Mouse (Mus musculus) T-helper 1 cell (primary cell): ENCODE measurements at regions not wholly inside any gene's neighbourhood (a gene's known extent, or its start where the extent isn't known, plus 50 kb on each side); places are given as distances from the start of the nearest gene placed in this dataset.
"Not testable (repeated sequence)": the region's sequence is repeated elsewhere in the genome, so short reads cannot be mapped to it uniquely, and the experiment has no call there.

ENCODE experiments used
- in situ Hi-C: fragments of 300-600 bp; cut with MboI, MseI; formaldehyde crosslinking; loops from one replicate; pipeline ENCODE4 v1.15.1; 2025; ENCODE audit warnings: high pct_unique_total_duplicates

DNA sequence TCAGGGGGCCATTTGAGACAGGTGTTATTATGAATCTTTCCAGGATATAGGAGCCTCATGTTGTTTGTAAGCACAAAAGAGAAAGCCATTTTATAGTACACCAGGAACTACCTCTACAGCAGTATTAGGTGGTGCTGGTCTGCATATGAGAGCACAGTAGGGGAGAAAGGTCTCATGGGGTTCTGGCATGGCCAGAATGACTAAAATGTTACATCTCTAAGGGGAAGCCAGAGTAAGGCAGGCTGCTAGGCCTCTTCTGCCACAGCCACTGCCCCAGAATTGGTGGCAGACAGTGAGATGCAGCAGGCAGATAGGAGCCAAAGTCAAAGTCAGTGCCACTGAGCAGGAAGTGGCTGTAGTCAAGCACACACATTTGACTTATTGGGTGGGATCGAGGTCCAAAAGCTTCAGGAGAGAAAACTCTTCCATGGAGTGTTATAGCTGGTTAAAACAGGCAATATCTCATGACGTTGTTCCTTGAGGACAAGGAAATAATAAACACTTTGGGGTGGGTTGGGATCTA lies 147.2 kb downstream of the Hira start:
- in situ Hi-C loops: loop anchor here (25.0 kb wide), 1 partner anchor 1038 kb away; no protein-coding TSS in a partner anchor

DNA sequence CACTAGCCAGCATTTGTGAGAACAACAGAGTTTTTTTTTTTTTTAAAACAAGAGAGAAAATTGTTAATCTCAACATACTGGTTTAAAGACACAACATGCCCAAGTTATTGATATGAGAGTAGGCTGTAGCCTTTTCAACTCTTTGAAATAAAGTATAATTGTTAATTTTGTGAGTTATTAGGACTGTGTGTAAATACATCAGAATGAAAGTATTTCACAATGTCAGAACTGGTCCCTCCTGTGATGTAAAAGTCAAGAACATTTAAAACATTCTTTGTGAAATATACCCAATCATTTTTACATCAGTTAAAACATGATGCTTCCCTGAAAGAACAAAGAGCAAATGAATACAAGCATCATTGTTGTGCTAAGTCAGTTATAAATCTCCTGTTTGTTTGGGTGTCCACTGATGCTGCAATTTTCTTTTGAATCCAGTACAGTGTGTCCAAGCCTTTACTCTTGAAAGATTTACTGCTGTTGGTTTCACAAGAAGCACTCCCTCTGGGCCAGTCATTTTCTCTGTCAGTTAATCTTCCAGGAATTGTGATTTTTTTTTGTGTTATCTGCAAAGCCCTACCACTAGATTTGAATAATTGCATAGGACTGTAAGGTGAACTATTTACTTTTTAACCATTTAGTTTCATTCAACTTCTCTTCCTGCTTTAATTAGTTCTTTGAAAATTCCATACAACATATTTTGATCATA lies 148.5 kb downstream of the Hira start:
- in situ Hi-C loops: no loop called here

DNA sequence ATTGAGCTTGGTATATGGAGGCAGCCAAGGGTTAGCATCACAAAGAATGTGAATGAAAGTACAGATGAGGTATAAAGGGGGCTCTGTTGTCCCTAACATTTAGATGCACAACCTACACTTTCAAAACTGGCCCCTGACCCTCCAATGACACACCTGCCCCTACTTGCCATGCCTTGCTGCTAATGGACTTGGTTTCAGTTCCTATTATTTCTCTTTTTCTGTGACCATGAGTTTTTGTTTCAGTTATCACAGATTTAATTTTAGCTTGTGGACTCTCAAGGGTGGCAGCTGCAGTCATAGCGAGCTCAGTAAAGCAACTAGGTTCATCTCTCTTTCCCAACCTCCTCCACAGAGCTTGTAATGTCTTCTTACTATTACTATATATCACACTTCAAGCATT lies 150.3 kb downstream of the Hira start:
- in situ Hi-C loops: no loop called here

- in situ Hi-C loops: no loop called here
Observed at GRCm38 (mm10) chr16:19032582-19032981, 155.7 kb downstream of the Hira start.

DNA sequence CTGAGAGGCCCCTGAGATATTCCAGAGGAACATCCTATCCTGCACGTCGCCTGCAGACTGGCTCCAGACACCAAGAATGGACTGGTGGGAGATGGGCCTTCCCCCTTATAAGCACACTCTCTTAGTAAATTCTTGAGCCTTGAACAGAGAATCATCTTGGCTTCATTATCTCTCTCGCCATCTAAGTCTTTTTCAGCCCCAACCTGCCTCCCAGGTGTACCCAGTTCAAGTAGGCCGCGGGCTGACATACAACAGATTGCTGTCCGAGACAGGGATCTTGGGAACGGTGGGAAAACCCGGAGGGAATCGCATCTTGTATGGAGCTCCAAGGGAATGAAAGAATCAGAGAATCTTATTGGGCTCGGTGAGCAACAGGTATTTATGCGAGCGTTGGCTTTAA lies 158.9 kb downstream of the Hira start:
- in situ Hi-C loops: no loop called here

- in situ Hi-C loops: no loop called here
Observed at GRCm38 (mm10) chr16:19037681-19038080, 160.8 kb downstream of the Hira start.

DNA sequence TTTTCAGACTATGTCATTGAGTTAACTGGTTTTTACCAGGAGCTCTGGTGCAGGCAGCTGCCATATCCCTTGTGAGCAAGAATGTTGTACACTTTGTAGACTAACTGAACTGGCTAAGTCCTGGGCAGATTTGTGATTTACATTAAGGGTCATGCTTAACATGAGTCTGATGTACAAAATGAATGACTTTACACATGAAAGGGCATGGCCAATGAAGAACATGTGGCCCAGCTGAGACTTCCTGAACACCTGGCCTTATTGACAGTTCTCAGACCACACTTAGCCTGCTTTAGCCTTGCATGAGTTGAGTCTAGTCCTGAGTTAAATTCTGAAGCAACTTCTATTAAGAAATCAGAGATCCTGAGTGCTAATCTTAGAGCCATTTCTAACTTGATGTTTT lies 176.0 kb downstream of the Hira start:
- in situ Hi-C loops: no loop called here

- in situ Hi-C loops: no loop called here
Observed at GRCm38 (mm10) chr16:19060343-19060742, 183.5 kb downstream of the Hira start.

GRCm38 (mm10) chr16:19061796-19062195 lies 185.0 kb downstream of the Hira start:
- in situ Hi-C loops: no loop called here

- in situ Hi-C loops: no loop called here
Observed at GRCm38 (mm10) chr16:19062557-19063400, 185.9 kb downstream of the Hira start.

DNA sequence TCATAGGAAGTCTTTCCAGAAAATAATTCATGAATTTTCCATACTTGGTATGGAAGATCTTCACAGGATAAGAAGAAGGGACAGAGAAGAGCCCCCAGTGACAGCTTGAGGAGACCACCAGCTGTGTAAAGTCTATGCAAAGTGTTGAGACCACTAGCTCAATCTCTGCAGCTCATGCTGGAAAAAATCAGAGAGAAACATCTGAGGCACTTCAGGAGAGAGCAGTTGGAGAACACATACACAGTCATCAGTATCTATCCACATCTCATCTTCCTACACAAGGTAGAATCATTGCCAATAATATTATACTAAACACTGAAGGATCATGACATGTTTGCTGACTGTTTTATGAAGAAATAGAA lies 186.5 kb downstream of the Hira start:
- in situ Hi-C loops: no loop called here

DNA sequence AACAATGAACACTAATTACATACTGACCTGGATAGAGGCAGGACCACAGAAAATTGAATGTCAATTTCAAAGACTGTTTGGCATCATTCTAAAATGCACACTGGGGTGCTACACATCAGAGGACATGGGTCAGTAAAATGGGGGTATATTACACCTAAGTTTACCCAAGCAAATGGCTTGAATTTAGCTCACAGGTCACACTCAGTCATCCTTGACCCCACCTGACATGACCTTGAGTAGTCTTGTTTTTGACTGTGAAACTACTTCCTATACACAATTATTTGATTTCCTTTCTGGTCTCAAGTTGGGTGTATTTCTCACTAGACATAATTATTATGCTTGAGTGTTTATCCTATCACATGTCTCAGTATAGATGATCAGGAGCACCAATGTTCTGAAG lies 187.6 kb downstream of the Hira start:
- in situ Hi-C loops: no loop called here

GRCm38 (mm10) chr16:19065543-19066141 lies 188.8 kb downstream of the Hira start:
- in situ Hi-C loops: no loop called here

- in situ Hi-C loops: no loop called here
Observed at GRCm38 (mm10) chr16:19066700-19067310, 190.0 kb downstream of the Hira start.

- in situ Hi-C loops: not testable (repeated sequence)
Observed at GRCm38 (mm10) chr16:19083503-19083902, 206.7 kb downstream of the Hira start.

DNA sequence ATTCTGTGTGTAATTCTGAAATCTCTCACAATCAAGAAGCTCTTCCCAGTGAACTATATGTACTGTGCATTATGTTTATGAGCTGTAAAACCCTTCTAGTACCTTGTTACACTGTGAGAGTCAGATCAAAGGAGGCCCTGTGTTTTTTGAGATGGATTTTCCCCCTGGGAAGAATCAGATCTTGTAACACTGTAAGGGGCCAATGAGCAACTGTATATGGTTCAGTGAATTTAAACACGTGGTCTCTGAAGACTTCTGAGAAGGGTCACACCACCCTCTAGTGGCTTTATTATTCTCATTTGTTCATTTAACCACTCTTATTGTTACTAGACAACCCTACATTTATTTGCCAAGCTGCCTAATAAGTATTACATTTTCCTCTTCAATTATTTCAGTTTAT lies 211.1 kb downstream of the Hira start:
- in situ Hi-C loops: no loop called here
